Mouse (Mus musculus) kidney, adult 2 months (tissue): ENCODE results near the gene Hivep2. TPM values are rescaled to one million over a fixed set of nuclear protein-coding genes. Genes with fewer than 3 reads are reported as not detected.
A peak's percentile ranks its signal among the peaks of the same experiment; 100 is the strongest.

Source experiments
- DNase-seq: peaks from one replicate; pipeline ENCODE4 v3.0.0; 2021
- H3K27ac ChIP-seq: fragments of 200-500 bp; 2 replicates; pipeline ENCODE4 v1.5.1; 2012; ENCODE audit warnings: low read depth, low read length, control low read depth, inconsistent platforms; ENCODE audit not compliant: insufficient read depth
- H3K27me3 ChIP-seq: fragments of 200-500 bp; replicated peaks from 2 replicates; pipeline ENCODE4 v1.6.1; 2012; ENCODE audit warnings: mild to moderate bottlenecking, moderate library complexity, low read length, inconsistent platforms; ENCODE audit not compliant: control insufficient read depth, insufficient read depth
- H3K36me3 ChIP-seq: fragments of 200-500 bp; 2 replicates; pipeline ENCODE4 v1.6.1; 2012; ENCODE audit warnings: mild to moderate bottlenecking, moderate library complexity, low read length, inconsistent platforms; ENCODE audit not compliant: control insufficient read depth, insufficient read depth
- H3K4me1 ChIP-seq: fragments of 200-500 bp; 2 replicates; pipeline ENCODE4 v1.6.1; 2011; ENCODE audit warnings: low read length; ENCODE audit not compliant: control insufficient read depth, insufficient read depth
- H3K4me3 ChIP-seq: fragments of 200-500 bp; 2 replicates; pipeline ENCODE4 v1.5.1; 2011; ENCODE audit warnings: mild to moderate bottlenecking, low read depth, low read length, control low read depth; ENCODE audit not compliant: insufficient read depth
- CTCF ChIP-seq: fragments of 200-500 bp; conservative IDR thresholded peaks from 2 replicates; pipeline ENCODE4 v1.5.1; 2011; ENCODE audit warnings: low read depth, mild to moderate bottlenecking, control low read depth, low read length, moderate library complexity, mixed read lengths; ENCODE audit not compliant: insufficient read depth, insufficient read length
- POLR2A ChIP-seq: fragments of 200-500 bp; IDR thresholded peaks from one replicate; pipeline ENCODE4 v1.6.1; 2011; ENCODE audit warnings: low read depth, low read length, control low read depth
- WGBS: fragments of 180-500 bp; shearing (Covaris S2); methylation state at CpG from one replicate; pipeline ENCODE4 v1.1.7; 2018; 5-methylcytosine and 5-hydroxymethylcytosine counted together
- polyA plus RNA-seq: library from polyadenylated mRNA; depleted of rRNA; stranded (reverse); fragments of >200 nt; gene quantifications from 2 replicates; pipeline ENCODE4 v1.2.3, GENCODE M21; 2012

Gene Hivep2
- polyA plus RNA-seq, 1 experiment = 4.9 TPM

GRCm38 (mm10) chr10:13984233-13984632 lies 18.4 kb downstream of the Hivep2 start:
- H3K27me3 ChIP-seq = no peaks in the 10 kb centered on the region
- H3K4me1 ChIP-seq = peaks cover 10% of the 10 kb centered on the region
- TF ChIP-seq CTCF (no peak), POLR2A (no peak)
- no peak for DNase-seq
- no peak overlapping the region for H3K27ac ChIP-seq
- no peaks in the 10 kb centered on the region for H3K36me3 ChIP-seq
- H3K4me3 ChIP-seq = no peak overlapping the region

GRCm38 (mm10) chr10:13986539-13986938 lies 20.7 kb downstream of the Hivep2 start:
- 70% methylated on average over 2 of the region's 2 CpGs for WGBS
- Histone ChIP-seq H3K4me3 (no peak overlapping the region), H3K36me3 (no peaks in the 10 kb centered on the region), H3K27ac (no peak overlapping the region), H3K4me1 (peaks cover 10% of the 10 kb centered on the region), H3K27me3 (no peaks in the 10 kb centered on the region)
- TF ChIP-seq POLR2A (no peak), CTCF (no peak)
- DNase-seq = peak; percentile 21

- Histone ChIP-seq H3K27me3 (no peaks in the 10 kb centered on the region), H3K4me3 (no peak overlapping the region), H3K4me1 (peaks cover 9% of the 10 kb centered on the region), H3K27ac (no peak overlapping the region), H3K36me3 (no peaks in the 10 kb centered on the region)
- DNase-seq = no peak
- TF ChIP-seq CTCF (no peak), POLR2A (no peak)
- WGBS = 57% methylated on average over 3 of the region's 3 CpGs
These were observed 21.5 kb downstream of the Hivep2 start for GRCm38 (mm10) chr10:13987336-13987735.

GRCm38 (mm10) chr10:13988280-13988679 lies 22.4 kb downstream of the Hivep2 start:
- no peak for TF ChIP-seq POLR2A
- TF ChIP-seq CTCF = no peak
- Histone ChIP-seq H3K4me1 (peaks cover 7% of the 10 kb centered on the region), H3K4me3 (no peak overlapping the region), H3K27me3 (no peaks in the 10 kb centered on the region), H3K27ac (no peak overlapping the region), H3K36me3 (no peaks in the 10 kb centered on the region)
- DNase-seq = peak; percentile 28
- WGBS = 66% methylated on average over 9 of the region's 9 CpGs

GRCm38 (mm10) chr10:13988757-13989156 lies 22.9 kb downstream of the Hivep2 start:
- H3K4me3 ChIP-seq = no peak overlapping the region
- no peak for DNase-seq
- 83% methylated on average over 4 of the region's 4 CpGs for WGBS
- no peaks in the 10 kb centered on the region for H3K36me3 ChIP-seq
- H3K27ac ChIP-seq = no peak overlapping the region
- H3K27me3 ChIP-seq = no peaks in the 10 kb centered on the region
- peaks cover 7% of the 10 kb centered on the region for H3K4me1 ChIP-seq
- no peak for TF ChIP-seq POLR2A
- no peak for TF ChIP-seq CTCF

GRCm38 (mm10) chr10:13990842-13991241 lies 25.0 kb downstream of the Hivep2 start:
- WGBS = 91% methylated on average over 2 of the region's 2 CpGs
- no peak overlapping the region for H3K4me3 ChIP-seq

GRCm38 (mm10) chr10:13993411-13993810 lies 27.5 kb downstream of the Hivep2 start:
- H3K27me3 ChIP-seq = no peaks in the 10 kb centered on the region
- no peak overlapping the region for H3K4me3 ChIP-seq
- no peak overlapping the region for H3K27ac ChIP-seq
- H3K4me1 ChIP-seq = peaks cover 5% of the 10 kb centered on the region; the same call in 1 of the 2 replicates
- no peaks in the 10 kb centered on the region for H3K36me3 ChIP-seq
- TF ChIP-seq CTCF (no peak), POLR2A (no peak)
- WGBS = 88% methylated on average over 6 of the region's 6 CpGs
- no peak for DNase-seq

More at GRCm38 (mm10) chr10:13990842-13991241, 25.0 kb downstream of the Hivep2 start:
- no peak overlapping the region for H3K27ac ChIP-seq
- H3K27me3 ChIP-seq = no peaks in the 10 kb centered on the region
- DNase-seq = no peak
- H3K36me3 ChIP-seq = no peaks in the 10 kb centered on the region
- TF ChIP-seq POLR2A = no peak
- TF ChIP-seq CTCF = no peak
- peaks cover 7% of the 10 kb centered on the region for H3K4me1 ChIP-seq
